Mouse (Mus musculus): ENCODE data around the gene Mip.
A peak's percentile ranks its signal among the peaks of the same experiment; 100 is the strongest.
"Not testable (repeated sequence)": the region's sequence is repeated elsewhere in the genome, so short reads cannot be mapped to it uniquely, and the experiment has no call there.

The Mip gene

GRCm38 (mm10) chr10:128225538-128225937, at the start of gene Mip:
Gene Mip, plus strand, starts transcription at chr10:128225838.
- DNase-seq (ENCODE audit: low spot score), result no peak

- peak; percentile 24 for DNase-seq (ENCODE audit: low spot score)
These were observed 49.5 kb upstream of the Mip start for GRCm38 (mm10) chr10:128175996-128176755.

GRCm38 (mm10) chr10:128177316-128177715, 48.3 kb upstream of the Mip start:
- no peak for DNase-seq (ENCODE audit: low spot score)

- DNase-seq (ENCODE audit: low spot score), result no peak
These were observed 45.6 kb upstream of the Mip start, which contains the start of gene Rbms2 for GRCm38 (mm10) chr10:128179989-128180388. Gene Rbms2, minus strand, starts transcription at chr10:128180297.

GRCm38 (mm10) chr10:128184296-128184695, 41.3 kb upstream of the Mip start:
- no peak for DNase-seq (ENCODE audit: low spot score)

- no peak for DNase-seq (ENCODE audit: low spot score)
These were observed 40.2 kb upstream of the Mip start for GRCm38 (mm10) chr10:128185277-128185940.

GRCm38 (mm10) chr10:128185959-128186358, 39.7 kb upstream of the Mip start:
- peak; percentile 57 for DNase-seq (ENCODE audit: low spot score)

GRCm38 (mm10) chr10:128187181-128187605, 38.4 kb upstream of the Mip start:
- no peak for DNase-seq (ENCODE audit: low spot score)

- peak; percentile 78 for DNase-seq (ENCODE audit: low spot score)
These were observed 37.3 kb upstream of the Mip start for GRCm38 (mm10) chr10:128188242-128188877.

- DNase-seq (ENCODE audit: low spot score), result no peak
These were observed 34.2 kb upstream of the Mip start for GRCm38 (mm10) chr10:128191472-128191871.

GRCm38 (mm10) chr10:128192030-128192766, 33.4 kb upstream of the Mip start:
- DNase-seq (ENCODE audit: low spot score), result not testable (repeated sequence)

- DNase-seq (ENCODE audit: low spot score), result no peak
These were observed 32.5 kb upstream of the Mip start for GRCm38 (mm10) chr10:128193113-128193512.

GRCm38 (mm10) chr10:128194024-128194550, 31.6 kb upstream of the Mip start, which contains the start of gene Gls2:
Gene Gls2, plus strand, starts transcription at chr10:128194457.
- peak; percentile 93 for DNase-seq (ENCODE audit: low spot score)

GRCm38 (mm10) chr10:128194551-128195461, 30.8 kb upstream of the Mip start:
- no peak for DNase-seq (ENCODE audit: low spot score)

GRCm38 (mm10) chr10:128201856-128202255, 23.8 kb upstream of the Mip start:
- DNase-seq (ENCODE audit: low spot score), result no peak

- no peak for DNase-seq (ENCODE audit: low spot score)
These were observed 20.7 kb upstream of the Mip start for GRCm38 (mm10) chr10:128204941-128205340.

GRCm38 (mm10) chr10:128208326-128208725, 17.3 kb upstream of the Mip start:
- no peak for DNase-seq (ENCODE audit: low spot score)

- no peak for DNase-seq (ENCODE audit: low spot score)
These were observed 16.2 kb upstream of the Mip start for GRCm38 (mm10) chr10:128209311-128210009.

GRCm38 (mm10) chr10:128210131-128210530, 15.5 kb upstream of the Mip start:
- DNase-seq (ENCODE audit: low spot score), result no peak

- no peak for DNase-seq (ENCODE audit: low spot score)
These were observed 14.7 kb upstream of the Mip start for GRCm38 (mm10) chr10:128210954-128211353.
